Mouse (Mus musculus) kidney, adult 2 months (tissue): Measurements from ENCODE around the gene Anxa9.

Source experiments
- CTCF ChIP-seq: fragments of 200-500 bp; conservative IDR thresholded peaks from 2 replicates; pipeline ENCODE4 v1.5.1; 2011; ENCODE audit warnings: low read depth, mild to moderate bottlenecking, control low read depth, low read length, moderate library complexity, mixed read lengths; ENCODE audit not compliant: insufficient read depth, insufficient read length
- POLR2A ChIP-seq: fragments of 200-500 bp; IDR thresholded peaks from one replicate; pipeline ENCODE4 v1.6.1; 2011; ENCODE audit warnings: low read depth, low read length, control low read depth

DNA sequence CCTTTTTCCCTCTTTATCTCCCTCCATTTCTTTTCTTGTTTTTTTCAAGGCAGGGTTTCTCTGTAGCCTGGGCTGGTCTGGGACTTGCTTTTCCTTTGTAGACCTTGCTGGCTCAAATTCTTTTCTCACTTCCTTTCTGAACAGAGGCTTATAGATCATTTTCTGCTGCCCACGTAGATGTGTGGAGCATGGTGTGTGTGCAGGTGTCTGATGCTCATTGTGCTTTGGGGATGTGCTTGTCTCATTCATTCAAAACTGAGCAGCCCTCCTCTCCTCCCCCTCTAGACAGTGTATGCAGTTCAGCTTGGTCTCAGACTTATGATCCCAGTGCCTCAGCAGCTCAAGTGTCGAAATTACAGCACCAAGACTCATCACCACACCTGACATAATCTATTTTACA lies 12.1 kb upstream of the Anxa9 start:
- TF ChIP-seq POLR2A (no peak), CTCF (no peak)
